Mouse (Mus musculus) C2C12 (cell line): Measurements from ENCODE around the gene Ccdc146. TPM values are rescaled to one million over a fixed set of nuclear protein-coding genes. Genes with fewer than 3 reads are reported as not detected.

Source experiments
- H3K27me3 ChIP-seq: one replicate; pipeline ENCODE4 v1.6.1; 2011; ENCODE audit not compliant: control insufficient read depth, insufficient read depth, insufficient read length
- H3K36me3 ChIP-seq: one replicate; pipeline ENCODE4 v1.6.1; 2011; ENCODE audit not compliant: control insufficient read depth, insufficient read depth
- H3K4me3 ChIP-seq: one replicate; pipeline ENCODE4 v1.5.1; 2011; ENCODE audit warnings: mild to moderate bottlenecking, control low read depth; ENCODE audit not compliant: poor library complexity, insufficient read depth, severe bottlenecking
- H3K79me2 ChIP-seq: one replicate; pipeline ENCODE4 v1.6.1; 2011; ENCODE audit not compliant: control insufficient read depth, insufficient read depth
- H3K79me3 ChIP-seq: one replicate; pipeline ENCODE4 v1.6.1; 2011; ENCODE audit warnings: low read depth, control low read depth
- H3ac ChIP-seq: one replicate; pipeline ENCODE3; 2011; ENCODE audit warnings: low read depth; ENCODE audit not compliant: control insufficient read depth, insufficient read length
- CEBPB ChIP-seq: IDR thresholded peaks from one replicate; pipeline ENCODE4 v1.6.1; 2011; ENCODE audit warnings: low read depth, mild to moderate bottlenecking, control low read depth, moderate library complexity
- CTCF ChIP-seq: IDR thresholded peaks from one replicate; pipeline ENCODE4 v1.5.1; 2011; ENCODE audit not compliant: control insufficient read depth, insufficient read depth, insufficient read length
- FOSL1 ChIP-seq: IDR thresholded peaks from one replicate; pipeline ENCODE4 v1.8.0; 2011; ENCODE audit warnings: mild to moderate bottlenecking, low read length; ENCODE audit not compliant: poor library complexity, insufficient read depth, severe bottlenecking
- MAX ChIP-seq: IDR thresholded peaks from one replicate; pipeline ENCODE4 v1.6.1; 2011; ENCODE audit warnings: mild to moderate bottlenecking, control low read depth
- MYOD1 ChIP-seq: IDR thresholded peaks from one replicate; pipeline ENCODE4 v1.6.1; 2011; ENCODE audit warnings: low read depth; ENCODE audit not compliant: control insufficient read depth, insufficient read length
- MYOG ChIP-seq: IDR thresholded peaks from one replicate; pipeline ENCODE4 v1.6.1; 2011; ENCODE audit not compliant: control insufficient read depth, insufficient read length; ENCODE audit errors: extremely low read depth
- USF1 ChIP-seq: IDR thresholded peaks from one replicate; pipeline ENCODE4 v1.6.1; 2011; ENCODE audit warnings: low read depth, mild to moderate bottlenecking, control low read depth, moderate library complexity
- polyA plus RNA-seq: library from polyadenylated mRNA; unstranded; fragments of >200 nt; fragmentation: generic; extraction: Trizol; gene quantifications from one replicate; pipeline ENCODE4 v1.2.1, GENCODE M21; 2012; ENCODE audit warnings: missing spikeins

The Ccdc146 gene
- polyA plus RNA-seq, 1 experiment: not detected

DNA sequence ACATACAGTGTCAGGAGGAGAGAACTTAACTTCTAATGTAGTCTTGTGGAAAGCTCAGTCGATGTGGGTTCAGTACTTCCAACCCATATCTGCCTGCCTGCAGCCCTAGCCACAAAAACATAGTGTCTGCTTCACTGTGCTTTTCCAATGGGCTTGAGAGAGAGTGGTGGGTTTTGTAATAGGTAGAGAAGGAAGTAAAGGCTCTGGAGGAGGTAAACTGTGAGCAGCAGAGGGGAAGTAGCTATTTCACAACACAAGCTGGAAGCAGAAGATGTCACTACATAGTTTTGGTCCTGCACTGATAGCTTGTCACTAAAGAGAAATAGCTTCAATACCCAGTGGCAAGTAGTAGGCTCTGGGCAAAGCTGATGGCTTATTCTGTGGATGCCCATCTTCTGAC lies 92.4 kb downstream of the Ccdc146 start:
- Histone ChIP-seq H3K27me3 (peaks cover 21% of the 10 kb centered on the region), H3ac (no peak overlapping the region), H3K79me2 (no peaks in the 10 kb centered on the region), H3K4me3 (no peak overlapping the region), H3K36me3 (no peaks in the 10 kb centered on the region), H3K79me3 (no peaks in the 10 kb centered on the region)
- TF ChIP-seq MYOG (no peak), USF1 (no peak), MYOD1 (no peak)

DNA sequence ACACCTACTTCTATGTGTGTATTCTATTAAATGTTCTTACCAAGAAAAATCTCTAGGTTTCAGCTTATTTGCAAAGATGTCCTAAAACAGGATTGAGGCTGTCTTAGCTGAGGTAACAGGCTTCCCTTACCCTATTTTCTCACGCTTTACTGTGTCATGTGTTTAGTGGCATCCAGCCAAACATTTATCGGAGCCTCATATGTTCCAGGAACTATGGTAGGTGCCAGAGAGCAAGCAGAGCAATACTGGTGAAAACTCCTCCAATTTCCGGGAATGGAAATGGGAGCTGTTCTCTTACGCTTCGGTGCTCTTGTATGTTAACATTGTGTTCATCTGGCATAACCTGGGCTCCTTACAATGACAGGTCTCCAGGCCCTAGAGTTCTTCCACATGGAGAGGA lies 92.8 kb downstream of the Ccdc146 start:
- Histone ChIP-seq H3K36me3 (no peaks in the 10 kb centered on the region), H3ac (no peak overlapping the region), H3K79me2 (no peaks in the 10 kb centered on the region), H3K27me3 (peaks cover 21% of the 10 kb centered on the region), H3K79me3 (no peaks in the 10 kb centered on the region), H3K4me3 (no peak overlapping the region)
- TF ChIP-seq CEBPB: no peak
- TF ChIP-seq CTCF: no peak
- TF ChIP-seq MAX: no peak
- TF ChIP-seq USF1: no peak
- no peak for TF ChIP-seq MYOG
- TF ChIP-seq FOSL1: no peak
- TF ChIP-seq MYOD1: no peak

DNA sequence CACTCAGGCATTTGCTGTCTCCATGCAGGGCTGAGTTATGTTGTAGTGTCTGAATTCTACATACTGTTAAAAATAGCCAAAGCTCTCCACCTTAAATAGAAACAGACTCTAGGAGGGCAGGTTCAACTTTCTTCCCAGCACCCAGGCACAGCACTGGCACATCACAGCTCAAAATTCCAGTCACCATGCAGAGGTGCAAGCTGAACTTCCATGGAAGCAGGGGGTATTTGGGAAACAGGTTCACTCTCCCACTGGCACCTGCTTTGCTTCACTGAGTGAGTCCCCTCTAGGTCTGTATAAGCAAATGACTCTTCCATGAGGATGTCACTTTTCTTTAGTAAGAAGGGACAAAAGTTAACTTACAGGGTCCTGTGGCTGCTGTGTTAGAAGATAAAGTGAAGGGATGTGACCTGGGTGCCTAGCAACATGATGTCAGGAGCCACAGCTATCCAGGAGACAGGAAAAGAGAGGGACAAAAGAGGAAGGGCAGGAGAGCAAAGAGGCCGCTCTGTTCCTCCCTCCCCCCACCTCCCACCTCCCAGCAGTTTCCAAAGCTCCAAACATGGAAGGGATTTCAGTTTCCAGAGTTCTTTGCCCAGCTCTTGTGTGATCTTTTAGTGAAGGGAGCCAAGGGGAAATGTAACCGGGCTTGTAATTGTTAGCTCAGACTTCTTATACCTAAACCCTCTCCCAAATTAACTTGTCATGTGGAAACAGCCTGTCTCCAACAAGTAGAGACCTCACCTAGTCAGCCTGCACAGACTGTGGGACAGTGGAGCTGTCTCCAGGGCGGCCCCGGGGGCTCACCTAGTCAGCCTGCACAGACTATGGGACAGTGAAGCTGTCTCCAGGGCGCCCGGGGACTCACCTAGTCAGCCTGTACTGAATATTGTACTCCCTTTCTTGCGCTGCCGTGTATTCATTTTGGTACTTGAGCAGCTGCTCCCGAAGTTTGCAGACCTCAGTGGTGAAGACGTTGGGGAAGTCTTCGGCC lies 94.5 kb downstream of the Ccdc146 start:
- Histone ChIP-seq H3K27me3 (peaks cover 21% of the 10 kb centered on the region), H3K36me3 (no peaks in the 10 kb centered on the region), H3K79me2 (no peaks in the 10 kb centered on the region), H3K79me3 (no peaks in the 10 kb centered on the region), H3ac (no peak overlapping the region), H3K4me3 (no peak overlapping the region)
- TF ChIP-seq MYOG (no peak), USF1 (no peak), MAX (no peak), FOSL1 (no peak), CTCF (no peak), MYOD1 (no peak), CEBPB (no peak)

DNA sequence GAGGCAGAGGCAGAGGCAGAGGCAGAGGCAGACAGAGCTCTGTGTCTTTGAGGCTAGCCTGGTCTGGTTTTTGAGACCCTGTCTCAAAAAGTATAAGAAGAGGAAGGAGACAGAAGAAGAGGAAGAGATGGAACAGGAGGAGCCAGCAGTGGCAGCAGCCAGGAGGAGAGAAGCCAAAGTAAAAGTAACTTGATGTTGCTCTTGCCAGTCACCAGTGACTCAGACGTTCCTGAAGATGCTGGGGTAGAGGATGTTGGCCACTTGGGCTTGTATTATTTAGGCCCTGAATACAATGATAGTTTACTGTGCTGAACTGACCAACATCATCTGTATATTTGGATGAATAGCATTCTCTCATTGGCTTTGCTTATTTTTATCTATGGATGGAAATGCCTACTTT lies 95.9 kb downstream of the Ccdc146 start:
- no peak overlapping the region for H3K4me3 ChIP-seq
- no peaks in the 10 kb centered on the region for H3K79me3 ChIP-seq
- H3K27me3 ChIP-seq: peaks cover 17% of the 10 kb centered on the region
- no peaks in the 10 kb centered on the region for H3K79me2 ChIP-seq
- H3K36me3 ChIP-seq: no peaks in the 10 kb centered on the region
- no peak overlapping the region for H3ac ChIP-seq
- TF ChIP-seq MYOD1: no peak
- no peak for TF ChIP-seq FOSL1

DNA sequence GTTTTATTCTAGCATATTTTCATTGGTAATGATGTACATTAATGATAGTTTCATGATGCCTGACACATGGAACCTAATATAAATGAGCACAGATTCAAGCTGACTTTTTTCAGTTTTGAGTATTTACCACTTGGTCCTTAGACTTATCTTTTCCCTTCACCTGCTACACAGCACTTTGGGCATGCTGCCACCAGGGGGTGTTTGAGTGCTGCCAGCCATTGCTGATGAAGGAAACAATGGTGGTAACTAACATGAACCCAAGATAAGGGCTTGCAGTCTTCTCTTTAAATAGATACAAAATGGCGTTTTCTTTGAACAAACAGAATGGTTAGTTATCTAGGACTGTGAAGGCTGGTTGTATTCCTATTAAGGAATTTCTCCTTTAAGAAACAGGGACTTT lies 98.0 kb downstream of the Ccdc146 start:
- H3K27me3 ChIP-seq: peaks cover 10% of the 10 kb centered on the region
- no peak overlapping the region for H3ac ChIP-seq
- TF ChIP-seq MYOD1 (no peak), CEBPB (no peak), FOSL1 (no peak), USF1 (no peak), CTCF (peak; percentile 24)
- H3K79me2 ChIP-seq: no peaks in the 10 kb centered on the region
- no peaks in the 10 kb centered on the region for H3K36me3 ChIP-seq
- H3K79me3 ChIP-seq: no peaks in the 10 kb centered on the region
- no peak overlapping the region for H3K4me3 ChIP-seq

DNA sequence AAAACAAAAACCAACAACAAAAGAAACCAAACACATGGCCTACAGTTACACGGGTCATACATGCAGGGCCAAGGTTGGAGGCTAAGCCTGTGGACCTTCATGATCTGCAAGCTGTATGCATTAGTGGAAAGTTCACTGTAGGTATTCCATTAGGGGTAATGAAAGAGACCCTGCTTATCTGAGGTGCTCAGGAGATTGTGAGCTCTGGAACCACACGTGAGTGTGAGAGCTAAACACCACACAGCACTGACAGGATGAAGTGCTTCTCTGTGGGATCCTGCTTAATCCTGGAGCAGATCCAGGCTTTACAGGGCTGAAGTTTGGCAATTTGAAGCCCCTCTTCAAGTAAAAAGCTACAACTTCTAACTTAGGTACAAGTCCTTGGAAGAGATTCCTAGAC lies 104.3 kb downstream of the Ccdc146 start:
- no peaks in the 10 kb centered on the region for H3K79me3 ChIP-seq
- no peaks in the 10 kb centered on the region for H3K27me3 ChIP-seq
- no peaks in the 10 kb centered on the region for H3K79me2 ChIP-seq
- no peaks in the 10 kb centered on the region for H3K36me3 ChIP-seq
- H3K4me3 ChIP-seq: no peak overlapping the region
- TF ChIP-seq USF1: no peak
- no peak for TF ChIP-seq CTCF
- TF ChIP-seq FOSL1: no peak
- no peak for TF ChIP-seq MAX
- H3ac ChIP-seq: no peak overlapping the region
